Mouse (Mus musculus) heart, postnatal 0 days (tissue): ENCODE results near the gene Gng3.

Experiments
- CTCF ChIP-seq: IDR thresholded peaks from 2 replicates; pipeline ENCODE4 v1.5.1; 2016; ENCODE audit warnings: antibody characterized with exemption, control low read depth, low read depth
- EP300 ChIP-seq: IDR thresholded peaks from 2 replicates; pipeline ENCODE4 v1.6.1; 2016; ENCODE audit warnings: antibody characterized with exemption, low read depth

GRCm38 (mm10) chr19:8806810-8807209 is 32.2 kb downstream of the Gng3 start:
- TF ChIP-seq CTCF (no peak), EP300 (no peak)
